35 mouse cellular contexts compared by ENCODE assay signal in the genomic region with DNA sequence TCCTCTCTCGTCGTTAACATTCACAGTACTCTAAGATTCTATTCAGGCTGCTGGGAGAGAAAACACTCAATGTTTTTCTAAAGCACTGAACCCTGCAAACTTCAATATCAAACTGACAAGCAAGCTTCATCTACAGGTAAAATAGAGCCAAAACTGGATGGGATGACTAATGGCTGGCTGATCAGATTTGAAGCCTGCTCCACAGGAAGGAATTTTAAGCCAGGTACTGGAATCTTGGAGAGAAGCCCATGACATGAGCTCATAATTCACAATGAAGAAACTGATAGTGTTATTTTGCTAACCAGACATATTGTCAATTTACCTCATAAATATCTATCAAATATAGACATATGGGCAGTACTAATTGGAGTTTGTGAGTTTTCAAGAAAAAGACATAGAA.
"Had no signal": no experiment of that assay in that cellular context is flagged by ENCODE, and none has a peak within 500 bp of the region (broad histone marks: within the 10 kb centered on the region; RNA-seq: fewer than 3 reads in every experiment).

No protein-coding gene starts in this region.

- H3K9ac ChIP-seq: heart, embryonic 12.5 days; heart, embryonic 13.5 days; heart, embryonic 15.5 days; hindbrain, embryonic 12.5 days; hindbrain, embryonic 13.5 days; hindbrain, embryonic 14.5 days; hindbrain, embryonic 15.5 days; intestine, embryonic 15.5 days; kidney, embryonic 15.5 days had no signal

- H3K4me1 ChIP-seq: heart, embryonic 12.5 days; heart, embryonic 13.5 days; heart, embryonic 15.5 days; hindbrain, embryonic 10.5 days; hindbrain, embryonic 12.5 days; hindbrain, embryonic 13.5 days; hindbrain, embryonic 15.5 days; intestine, embryonic 15.5 days; kidney, embryonic 15.5 days had no signal

- H3K9me3 ChIP-seq: heart, embryonic 12.5 days; heart, embryonic 13.5 days; heart, embryonic 15.5 days; hindbrain, embryonic 10.5 days; hindbrain, embryonic 12.5 days; hindbrain, embryonic 13.5 days; hindbrain, embryonic 15.5 days; intestine, embryonic 15.5 days; kidney, embryonic 15.5 days had no signal

- H3K27ac ChIP-seq: heart, embryonic 13.5 days; heart, embryonic 15.5 days; hindbrain, embryonic 10.5 days; hindbrain, embryonic 12.5 days; hindbrain, embryonic 13.5 days; hindbrain, embryonic 14.5 days; hindbrain, embryonic 15.5 days; hindbrain, postnatal 0 days; intestine, embryonic 15.5 days; kidney, embryonic 15.5 days; kidney, postnatal 0 days; layer of hippocampus, adult 2 months; left cerebral cortex, adult 2 months had no signal

- H3K4me3 ChIP-seq: heart, embryonic 12.5 days; heart, embryonic 13.5 days; heart, embryonic 15.5 days; hindbrain, embryonic 10.5 days; hindbrain, embryonic 12.5 days; hindbrain, embryonic 13.5 days; hindbrain, embryonic 15.5 days; intestine, embryonic 15.5 days; kidney, embryonic 15.5 days; layer of hippocampus, adult 2 months; left cerebral cortex, adult 2 months had no signal

- ATAC-seq: hindbrain, embryonic 16.5 days; hindbrain, postnatal 0 days; inflammation-experienced regulatory T-cells, adult 6 months; intestine, embryonic 15.5 days; intestine, embryonic 16.5 days; intestine, postnatal 0 days had no signal

- H3K27me3 ChIP-seq: heart, embryonic 12.5 days; heart, embryonic 13.5 days; heart, embryonic 15.5 days; hindbrain, embryonic 12.5 days; hindbrain, embryonic 13.5 days; hindbrain, embryonic 15.5 days; intestine, embryonic 15.5 days; kidney, embryonic 15.5 days had no signal

- H3K36me3 ChIP-seq: heart, embryonic 12.5 days; heart, embryonic 13.5 days; heart, embryonic 15.5 days; hindbrain, embryonic 10.5 days; hindbrain, embryonic 12.5 days; hindbrain, embryonic 13.5 days; hindbrain, embryonic 15.5 days; intestine, embryonic 15.5 days; kidney, embryonic 15.5 days had no signal

- DNase-seq: heart, postnatal 10 days; heart, postnatal 14 days; heart, postnatal 36 days; heart, postnatal 4 days; kidney, adult 11 months; kidney, adult 18-20 months; kidney, adult 2 months; kidney, adult 8-10 months; kidney, adult 9 months; kidney, postnatal 10 days; kidney, postnatal 14 days; kidney, postnatal 25 days; kidney, postnatal 36 days; kidney, postnatal 4 days; layer of hippocampus, adult 9-11 months; layer of hippocampus, postnatal 36 days had no signal

- H3K4me2 ChIP-seq: heart, embryonic 11.5 days; heart, embryonic 12.5 days; heart, embryonic 13.5 days; heart, embryonic 15.5 days; hindbrain, embryonic 12.5 days; hindbrain, embryonic 13.5 days; hindbrain, embryonic 14.5 days; hindbrain, embryonic 15.5 days; intestine, embryonic 15.5 days; kidney, embryonic 15.5 days had no signal
